Mouse (Mus musculus) c-Kit-negative CD71-positive TER-119-positive erythroid progenitor cells, embryonic 14.5 days (primary cell): ENCODE data around the gene Gm12184.
"Not testable (repeated sequence)": the region's sequence is repeated elsewhere in the genome, so short reads cannot be mapped to it uniquely, and the experiment has no call there.

Experiments used
- DNase-seq: peaks from one replicate; pipeline ENCODE4 v3.0.0-alpha.2; 2013; ENCODE audit warnings: low read depth, low spot score

Gm12184 gene

DNA sequence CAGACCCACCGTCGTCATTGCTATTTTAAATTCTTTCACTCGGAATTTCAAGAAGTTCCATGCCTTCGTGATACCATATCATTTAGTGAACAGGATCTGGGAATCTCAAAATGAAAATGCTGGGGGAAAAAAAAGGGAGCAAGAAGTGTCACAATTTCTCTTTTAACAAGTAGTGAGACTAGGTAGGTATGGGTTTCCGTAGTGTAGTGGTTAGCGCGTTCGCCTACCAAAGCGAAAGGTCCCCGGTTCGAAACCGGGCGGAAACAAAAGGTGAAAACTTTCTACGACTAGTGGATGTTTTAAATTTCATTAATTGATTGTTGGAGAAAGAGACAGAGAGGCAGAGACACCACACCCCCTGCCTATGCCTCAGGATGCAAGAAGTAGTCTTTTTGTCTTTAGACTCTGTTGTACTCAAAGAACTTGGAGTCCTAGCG lies 2.9 kb downstream of the Gm12184 start:
- DNase-seq = peak; percentile 71

GRCm38 (mm10) chr11:48822768-48823512 lies 3.5 kb downstream of the Gm12184 start:
- DNase-seq = no peak

- not testable (repeated sequence) for DNase-seq
Observed at GRCm38 (mm10) chr11:48821299-48821698, 5.2 kb downstream of the Gm12184 start.

- no peak for DNase-seq
Observed at GRCm38 (mm10) chr11:48820308-48820674, 6.2 kb downstream of the Gm12184 start.

GRCm38 (mm10) chr11:48819614-48820307 lies 6.7 kb downstream of the Gm12184 start:
- no peak for DNase-seq

DNA sequence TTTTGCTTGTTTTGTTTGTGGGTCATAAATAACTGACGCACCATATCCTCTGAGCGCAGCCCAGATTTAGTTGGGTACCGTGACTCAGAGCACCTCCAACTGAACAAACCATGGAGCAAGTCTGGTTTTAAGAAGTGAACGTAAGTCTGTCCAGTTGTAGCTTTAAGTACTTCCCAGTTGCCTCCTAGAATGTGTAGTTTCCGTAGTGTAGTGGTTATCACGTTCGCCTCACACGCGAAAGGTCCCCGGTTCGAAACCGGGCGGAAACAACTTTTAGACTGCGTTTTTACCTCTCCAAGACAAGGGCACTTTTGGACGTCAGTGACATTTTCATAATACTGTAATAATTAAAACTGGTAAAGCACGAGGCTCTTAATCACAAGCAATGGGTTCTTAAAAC lies 8.1 kb downstream of the Gm12184 start:
- peak; percentile 97 for DNase-seq

- no peak for DNase-seq
Observed at GRCm38 (mm10) chr11:48817794-48818193, 8.7 kb downstream of the Gm12184 start.

DNA sequence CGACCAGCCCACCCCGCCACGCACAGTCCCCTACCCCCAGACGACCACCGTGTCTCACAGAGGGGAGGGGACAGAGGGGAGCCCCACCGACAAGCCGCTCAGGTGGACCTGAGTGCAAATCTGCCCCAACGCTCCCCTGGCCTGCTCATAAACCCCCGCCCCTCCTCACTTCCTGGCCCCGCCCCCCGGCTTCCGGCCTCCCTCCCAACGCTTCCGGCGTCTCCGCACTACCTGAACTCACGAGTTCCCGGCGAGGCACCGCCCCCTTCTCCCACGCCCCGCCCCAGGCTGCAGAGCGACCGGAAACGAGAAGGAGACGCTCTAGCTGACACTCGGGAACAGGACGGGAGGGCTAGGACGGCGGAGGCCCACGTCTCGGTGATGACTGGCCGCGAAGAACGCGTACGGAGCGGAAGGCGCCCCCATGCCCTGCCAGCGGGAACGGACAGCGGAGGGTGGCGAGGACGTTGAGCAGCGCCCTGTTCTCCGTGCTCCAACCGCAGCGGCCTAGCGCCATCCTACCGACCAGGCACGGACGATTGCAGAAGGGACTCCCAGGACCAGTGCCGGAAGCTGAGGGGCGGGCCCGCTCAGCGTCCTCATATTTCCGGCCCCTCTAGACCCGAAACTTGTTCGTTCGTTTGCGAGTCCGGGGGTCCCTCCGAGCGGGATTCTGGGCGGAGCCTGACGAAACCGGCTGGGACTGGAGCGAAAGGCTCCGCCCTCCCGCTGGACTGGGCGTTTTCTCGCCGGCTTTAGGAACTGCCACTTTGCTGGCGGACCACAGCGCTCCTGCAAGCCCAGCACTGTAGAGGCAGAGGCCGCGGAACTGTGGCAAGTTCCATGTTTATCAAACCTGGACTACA lies 9.4 kb downstream of the Gm12184 start, which contains the start of gene Trim41:
Gene Trim41, minus strand, starts transcription at position 554 of the 866 bp plus-strand sequence.
- DNase-seq = peak; percentile 98

DNA sequence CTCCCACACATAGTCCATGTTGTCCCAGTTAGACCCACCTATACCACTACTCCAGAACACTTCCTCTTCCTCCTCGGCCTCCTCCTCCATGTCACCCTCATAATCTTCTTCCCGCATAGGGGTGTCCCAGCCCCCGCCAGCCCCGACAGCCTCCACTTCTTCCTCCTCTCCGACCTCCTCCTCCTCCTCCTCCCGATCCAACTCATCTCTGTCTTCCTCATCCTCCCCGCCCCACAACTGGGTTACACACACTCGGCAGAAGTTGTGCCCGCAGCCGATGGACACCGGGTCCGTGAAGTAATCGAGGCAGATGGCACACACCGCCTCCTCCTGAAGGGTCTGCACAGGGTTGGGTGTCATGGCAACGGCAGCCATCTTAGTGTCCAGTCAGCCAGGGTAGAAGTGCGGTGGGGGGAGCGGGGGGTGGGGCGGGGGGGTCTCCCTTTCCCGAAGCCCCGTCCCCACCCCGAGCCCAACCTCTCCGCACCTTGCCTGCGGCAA lies 10.1 kb downstream of the Gm12184 start:
- no peak for DNase-seq

- DNase-seq = no peak
Observed at GRCm38 (mm10) chr11:48815851-48816250, 10.6 kb downstream of the Gm12184 start.

- no peak for DNase-seq
Observed at GRCm38 (mm10) chr11:48813782-48814181, 12.7 kb downstream of the Gm12184 start.

DNA sequence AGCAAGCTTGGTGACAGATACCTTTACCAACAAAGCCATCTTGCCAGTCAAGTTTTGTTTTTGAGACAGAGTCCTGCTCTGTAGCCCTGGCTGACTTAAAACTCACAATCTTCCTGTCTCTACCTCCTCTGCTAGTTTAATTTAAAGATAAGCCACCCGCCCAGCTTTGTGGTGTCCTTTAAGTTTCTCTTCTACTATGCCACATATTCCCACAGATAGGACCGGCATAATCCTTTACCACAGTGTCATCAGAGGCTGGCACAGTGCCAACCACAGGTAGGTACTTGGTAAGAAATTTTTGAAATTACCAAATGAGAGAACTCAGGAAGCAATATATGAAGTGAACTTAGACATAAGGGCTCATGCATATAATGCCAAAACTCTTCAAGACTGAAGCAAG lies 16.3 kb downstream of the Gm12184 start:
- DNase-seq = no peak

- DNase-seq = no peak
Observed at GRCm38 (mm10) chr11:48809434-48809830, 17.0 kb downstream of the Gm12184 start.

GRCm38 (mm10) chr11:48808737-48809433 lies 17.6 kb downstream of the Gm12184 start:
- DNase-seq = no peak

DNA sequence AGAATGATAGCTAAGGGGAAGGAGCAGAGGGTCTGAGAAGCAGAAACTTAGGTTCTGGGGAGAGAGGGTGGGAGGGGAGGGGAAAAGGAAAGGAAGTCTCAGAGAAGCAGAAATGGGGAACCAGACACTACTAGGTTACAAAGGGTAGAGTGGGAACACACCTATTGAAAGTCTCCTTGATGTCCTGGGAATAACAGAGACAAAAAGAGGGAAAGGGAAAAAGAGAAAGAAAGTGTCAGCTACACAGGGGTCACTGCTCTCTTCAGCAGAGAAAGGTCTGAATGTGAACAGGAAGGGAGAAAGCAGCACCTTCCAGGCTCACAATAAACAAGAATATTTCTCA lies 18.2 kb downstream of the Gm12184 start:
- DNase-seq = no peak

DNA sequence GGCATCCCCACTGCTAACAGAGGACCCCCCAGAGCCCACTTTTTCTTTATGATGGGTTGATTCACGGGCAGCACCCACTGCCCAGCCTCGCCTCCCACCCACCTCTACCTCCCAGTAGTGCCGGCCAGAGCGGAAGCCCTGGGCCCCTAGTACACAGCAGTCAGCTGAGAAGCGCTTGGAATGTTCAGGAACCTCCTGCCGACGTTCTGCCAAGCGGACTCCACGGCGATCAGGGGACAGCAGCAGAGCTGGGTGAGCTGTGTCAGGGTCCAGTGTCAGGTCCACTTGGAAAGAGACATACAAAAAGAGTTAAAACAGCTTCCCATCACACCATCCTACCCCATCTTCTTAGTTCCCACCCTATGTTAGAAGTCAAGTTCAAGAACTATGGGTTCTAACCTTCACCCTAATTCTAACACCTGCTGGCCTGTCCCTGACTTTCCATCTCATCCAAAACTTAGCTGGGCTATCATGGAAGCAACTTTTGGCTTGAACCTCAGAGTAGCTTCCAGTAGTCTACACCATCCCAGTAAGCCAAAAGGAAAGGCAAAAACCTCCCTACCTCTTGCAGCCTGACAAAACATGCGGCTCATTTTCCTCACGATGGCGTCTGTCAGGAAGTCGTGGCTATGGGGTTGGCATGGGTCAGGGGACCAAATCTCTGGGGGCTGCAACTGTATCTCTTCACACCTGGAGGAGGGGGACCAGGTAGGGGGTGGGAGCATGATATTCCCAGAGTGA lies 18.7 kb downstream of the Gm12184 start:
- no peak for DNase-seq

DNA sequence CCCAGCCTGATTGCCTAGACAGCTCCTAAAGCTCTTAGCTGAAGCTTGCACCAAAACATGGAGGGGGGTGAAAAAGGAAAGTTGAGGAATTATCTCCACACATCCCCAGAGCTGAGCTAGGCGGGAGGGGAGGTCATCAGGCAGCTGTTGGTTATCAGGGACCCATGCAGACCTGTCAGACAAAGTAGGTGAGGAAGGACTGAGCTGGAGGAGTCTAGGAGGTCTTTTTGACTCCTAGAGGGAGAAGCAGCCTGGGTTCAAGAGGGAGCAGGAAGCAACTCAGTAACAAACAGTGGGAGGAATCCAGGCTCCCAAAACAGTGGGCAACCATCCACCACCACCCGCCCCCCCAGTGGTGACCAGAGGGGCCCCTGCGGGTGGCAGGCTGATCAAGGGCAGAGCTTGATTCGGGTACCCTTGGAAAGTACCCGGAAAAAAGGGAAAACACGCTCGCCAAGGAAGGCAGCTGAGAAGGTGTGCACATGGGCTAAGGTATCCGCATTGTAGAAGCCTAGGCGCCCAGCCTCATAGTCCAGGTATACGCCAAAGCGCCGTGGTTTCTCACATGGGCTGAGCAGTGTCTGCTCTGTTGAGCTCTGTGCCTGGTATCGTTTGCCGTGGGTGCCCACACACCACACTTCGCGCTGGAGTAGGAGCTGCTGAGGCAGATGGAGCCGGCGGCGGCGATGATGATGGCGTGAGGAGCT lies 19.4 kb downstream of the Gm12184 start:
- no peak for DNase-seq

DNA sequence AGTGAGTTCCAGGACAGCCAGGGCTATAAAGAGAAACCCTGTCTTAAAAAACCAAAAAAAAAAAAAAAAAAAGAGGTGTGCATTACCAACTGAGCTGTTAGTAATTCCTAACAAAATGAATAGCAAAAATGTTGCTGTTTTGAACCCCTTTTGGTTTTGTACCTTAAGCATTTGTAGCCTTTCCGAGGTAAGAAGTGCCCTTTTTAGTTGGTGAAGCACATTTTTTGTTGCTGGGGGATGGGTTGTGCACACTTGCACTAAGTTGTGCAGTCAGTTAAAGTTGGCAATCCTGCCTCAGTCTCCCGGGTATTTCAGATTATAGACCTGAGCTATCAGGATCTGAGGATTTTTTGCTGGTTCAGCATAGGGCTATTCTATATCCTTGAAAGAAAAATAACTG lies 21.5 kb downstream of the Gm12184 start:
- DNase-seq = no peak

DNA sequence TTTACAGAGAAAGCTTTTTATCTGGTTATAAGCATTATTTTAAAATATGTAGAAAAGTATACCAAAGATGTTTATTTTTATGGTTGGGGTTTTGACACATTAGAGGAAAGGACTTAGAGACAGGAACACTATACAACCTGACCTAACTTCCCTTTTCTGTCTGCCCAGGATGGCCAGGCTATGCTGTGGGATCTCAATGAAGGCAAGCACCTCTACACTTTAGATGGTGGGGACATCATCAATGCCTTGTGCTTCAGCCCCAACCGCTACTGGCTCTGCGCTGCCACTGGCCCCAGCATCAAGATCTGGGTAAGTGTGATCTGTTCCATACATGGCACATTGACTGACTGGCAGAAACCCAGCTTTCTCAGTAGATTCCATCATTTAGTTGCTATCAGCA lies 22.5 kb downstream of the Gm12184 start:
- DNase-seq = no peak
